25 mouse cellular contexts compared by ENCODE assay signal in the genomic region with DNA sequence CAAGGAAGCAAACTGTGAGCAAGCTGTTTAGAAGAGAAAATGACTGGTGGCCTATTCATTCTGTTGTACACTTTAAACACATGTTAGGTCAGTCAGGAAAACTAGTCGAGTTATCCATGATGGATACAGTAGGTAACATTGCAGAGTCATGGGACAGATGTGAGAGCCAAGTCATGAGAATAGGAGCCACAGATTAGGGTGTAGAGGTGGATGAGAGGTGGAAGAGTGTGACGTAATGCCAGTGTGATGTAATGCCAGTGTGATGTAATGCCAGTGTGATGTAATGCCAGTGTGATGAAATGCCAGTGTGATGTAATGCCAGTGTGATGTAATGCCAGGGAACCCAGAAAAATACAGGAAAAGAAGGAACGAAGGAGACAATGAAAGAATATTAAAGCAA. TPM values are rescaled to one million over a fixed set of nuclear protein-coding genes. Genes with fewer than 3 reads are reported as not detected.
"Had no signal": no experiment of that assay in that cellular context is flagged by ENCODE, and none has a peak within 500 bp of the region (broad histone marks: within the 10 kb centered on the region; RNA-seq: fewer than 3 reads in every experiment).

No protein-coding gene starts in this region.

- DNase-seq: cerebellum, adult 8-10 months; cerebellum, adult 9-10 months; cerebellum, adult 9-11 months; cerebellum, postnatal 10 days; cerebellum, postnatal 25 days; cerebellum, postnatal 36 days; embryo, embryonic 11 days; forebrain, postnatal 0 days; gastrocnemius, adult 2 months; gastrocnemius, postnatal 10 days; gastrocnemius, postnatal 14 days; gastrocnemius, postnatal 25 days; gastrocnemius, postnatal 36 days; heart, adult 11 months; heart, adult 18-20 months; heart, adult 2 months had no signal

- ATAC-seq: forebrain, embryonic 13.5 days; forebrain, embryonic 14.5 days; forebrain, embryonic 15.5 days; forebrain, embryonic 16.5 days; forebrain, postnatal 0 days had no signal

RNA-seq across cellular contexts. Expression of a gene that starts 14.9 kb away (rescaled TPM):
- total RNA-seq: common myeloid progenitor, adult 5-6 weeks; forebrain, postnatal 0 days; gastrocnemius, adult 18-20 months; gastrocnemius, adult 2 months; gastrocnemius, adult 8-10 months; gastrocnemius, postnatal 14 days; gastrocnemius, postnatal 25 days; gastrocnemius, postnatal 36 days; heart, adult 18-20 months; heart, adult 2 months; heart, adult 8-10 months had no signal

RNA-seq across cellular contexts. Expression of a gene that starts 19.7 kb away (rescaled TPM):
- total RNA-seq: common myeloid progenitor, adult 5-6 weeks; forebrain, postnatal 0 days; gastrocnemius, adult 18-20 months; gastrocnemius, adult 2 months; gastrocnemius, adult 8-10 months; gastrocnemius, postnatal 10 days; gastrocnemius, postnatal 14 days; gastrocnemius, postnatal 25 days; gastrocnemius, postnatal 36 days; gastrocnemius, postnatal 4 days; heart, adult 18-20 months; heart, adult 2 months had no signal
